Comparison of ENCODE assay signal across 8 mouse cellular contexts in the genomic region with DNA sequence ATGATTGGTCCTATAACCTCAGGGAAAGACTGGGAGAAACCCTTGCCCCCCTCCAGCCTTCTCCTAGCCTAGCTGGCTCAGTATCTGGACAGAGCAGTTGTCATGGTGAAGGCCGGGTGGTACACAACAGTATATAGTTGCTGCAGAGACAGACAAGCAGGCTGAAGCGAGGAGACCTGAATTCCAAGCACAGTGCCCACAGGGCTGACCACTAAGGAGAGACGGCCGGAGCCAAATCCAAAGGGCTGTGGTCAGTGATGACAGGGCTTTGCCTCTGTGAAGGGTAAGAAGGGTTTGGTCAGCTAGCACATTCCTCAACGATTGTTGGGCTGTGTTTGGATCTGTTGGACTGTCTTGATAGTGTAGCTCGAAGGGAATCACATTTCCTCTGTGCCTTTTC. TPM values are rescaled to one million over a fixed set of nuclear protein-coding genes. Genes with fewer than 3 reads are reported as not detected.
DNase-seq lines count a peak whose midpoint lies in the region; ATAC-seq lines count a peak whose summit lies in the region.

No protein-coding gene starts in this region.

- H3K27ac ChIP-seq in heart, embryonic 13.5 days (replicated peaks): peak overlapping the region; percentile 95
- H3K27ac ChIP-seq in embryonic facial prominence, embryonic 12.5 days: peak overlapping the region; percentile 96
- H3K27ac ChIP-seq in liver, embryonic 11.5 days (ENCODE audit: low read depth, low read length): peak overlapping the region; percentile 64; the same call in 1 of the 2 replicates

- 49% methylated on average over 6 of the region's 6 CpGs for WGBS in heart, embryonic 13.5 days
- WGBS in embryonic facial prominence, embryonic 12.5 days: 62% methylated on average over 6 of the region's 6 CpGs
- 68% methylated on average over 6 of the region's 6 CpGs for WGBS in liver, embryonic 11.5 days

- DNase-seq in heart, adult 11 months: no peak
- DNase-seq in A20 (ENCODE audit: low read depth, low spot score): peak; percentile 39
- no peak for DNase-seq in liver, embryonic 11.5 days (ENCODE audit: low spot score)
- no peak for DNase-seq in layer of hippocampus, postnatal 25 days (ENCODE audit: extremely low spot score in 1 of 2, low spot score in 1 of 2)
- DNase-seq in c-Kit-positive CD71-positive TER-119-positive erythroid progenitor cells, embryonic 14.5 days (ENCODE audit: low spot score): no peak

- no peaks in the 10 kb centered on the region for H3K9me3 ChIP-seq in heart, embryonic 13.5 days
- H3K9me3 ChIP-seq in embryonic facial prominence, embryonic 12.5 days: no peaks in the 10 kb centered on the region
- H3K9me3 ChIP-seq in liver, embryonic 11.5 days (ENCODE audit: control insufficient read depth, low read length): no peaks in the 10 kb centered on the region

- H3K4me3 ChIP-seq in heart, embryonic 13.5 days: 0 out of 2 replicates have a peak overlapping the region, but pooled peaks have one; percentile 8
- H3K4me3 ChIP-seq in embryonic facial prominence, embryonic 12.5 days: no peak overlapping the region
- no peak overlapping the region for H3K4me3 ChIP-seq in liver, embryonic 11.5 days (ENCODE audit: low read depth, low read length)

- H3K4me2 ChIP-seq in heart, embryonic 13.5 days: peak overlapping the region; percentile 93
- H3K4me2 ChIP-seq in embryonic facial prominence, embryonic 12.5 days (replicated peaks): peak overlapping the region; percentile 36
- peak overlapping the region; percentile 65 for H3K4me2 ChIP-seq in liver, embryonic 11.5 days

- H3K4me1 ChIP-seq in heart, embryonic 13.5 days: peaks cover 61% of the 10 kb centered on the region
- peaks cover 49% of the 10 kb centered on the region for H3K4me1 ChIP-seq in embryonic facial prominence, embryonic 12.5 days
- peaks cover 53% of the 10 kb centered on the region for H3K4me1 ChIP-seq in liver, embryonic 11.5 days (replicated peaks; ENCODE audit: control insufficient read depth, insufficient read depth, low read length)

- H3K36me3 ChIP-seq in heart, embryonic 13.5 days: 0 out of 2 replicates have a peak, but pooled peaks cover 8% of the 10 kb centered on the region
- no peaks in the 10 kb centered on the region for H3K36me3 ChIP-seq in embryonic facial prominence, embryonic 12.5 days
- no peaks in the 10 kb centered on the region for H3K36me3 ChIP-seq in liver, embryonic 11.5 days (ENCODE audit: control insufficient read depth, insufficient read depth, low read length)

- H3K9ac ChIP-seq in heart, embryonic 13.5 days: peak overlapping the region; percentile 69
- peak overlapping the region; percentile 45 for H3K9ac ChIP-seq in embryonic facial prominence, embryonic 12.5 days
- 0 out of 2 replicates have a peak overlapping the region, but pooled peaks have one; percentile 1 for H3K9ac ChIP-seq in liver, embryonic 11.5 days (ENCODE audit: low read depth, low read length)

- no peak for ATAC-seq in heart, embryonic 13.5 days (ENCODE audit: extremely low read depth, insufficient number of reproducible peaks, low FRiP score, low TSS enrichment)
- ATAC-seq in embryonic facial prominence, embryonic 12.5 days (ENCODE audit: insufficient number of reproducible peaks, insufficient read depth, low FRiP score, low TSS enrichment): no peak
- ATAC-seq in liver, embryonic 11.5 days (replicated peaks; ENCODE audit: low FRiP score): no peak
- no peak for ATAC-seq in megakaryocyte-erythroid progenitor cell, adult 5-6 weeks (replicated peaks; ENCODE audit: low FRiP score, low TSS enrichment, poor library complexity, severe bottlenecking)

- no peaks in the 10 kb centered on the region for H3K27me3 ChIP-seq in heart, embryonic 13.5 days (replicated peaks)
- H3K27me3 ChIP-seq in embryonic facial prominence, embryonic 12.5 days: no peaks in the 10 kb centered on the region
- no peaks in the 10 kb centered on the region; the same call in 1 of the 2 replicates for H3K27me3 ChIP-seq in liver, embryonic 11.5 days (replicated peaks; ENCODE audit: control insufficient read depth, insufficient read depth, low read length)

RNA-seq across cellular contexts. Expression of a gene that starts 0.9 kb away (rescaled TPM):
- polyA plus RNA-seq in heart, embryonic 13.5 days (2015; fragmentation: Nextera tagmentation; extraction: Ambion mirVana): 68.5 and 74.5 TPM in 2 replicates
- 113 and 115 TPM in 2 replicates for polyA plus RNA-seq in embryonic facial prominence, embryonic 12.5 days (2016; fragmentation: Nextera tagmentation; extraction: Ambion mirVana)
- polyA plus RNA-seq in liver, embryonic 11.5 days (2014; fragmentation: Nextera tagmentation; extraction: Ambion mirVana): 20.6 and 26.8 TPM in 2 replicates
- total RNA-seq in megakaryocyte-erythroid progenitor cell, adult 5-6 weeks (2014; fragmentation: Nextera tagmentation): 40.1 and 43.2 TPM in 2 replicates
- 55.9 and 81.1 TPM in 2 replicates for total RNA-seq in megakaryocyte-erythroid progenitor cell, adult 5-6 weeks (2017)
- total RNA-seq in layer of hippocampus, postnatal 25 days (2021): 10 to 100 TPM; 84.7 to 84.9 TPM

RNA-seq across cellular contexts. Expression of a gene that starts 5.1 kb away (rescaled TPM):
- polyA plus RNA-seq in heart, embryonic 13.5 days (2015; fragmentation: Nextera tagmentation; extraction: Ambion mirVana): 36.7 and 37.1 TPM in 2 replicates
- polyA plus RNA-seq in embryonic facial prominence, embryonic 12.5 days (2016; fragmentation: Nextera tagmentation; extraction: Ambion mirVana): 95.8 and 102 TPM in 2 replicates
- polyA plus RNA-seq in liver, embryonic 11.5 days (2014; fragmentation: Nextera tagmentation; extraction: Ambion mirVana): 26.5 and 28.9 TPM in 2 replicates
- total RNA-seq in megakaryocyte-erythroid progenitor cell, adult 5-6 weeks (2014; fragmentation: Nextera tagmentation): 6.4 and 8.0 TPM in 2 replicates
- 13.2 and 14.5 TPM in 2 replicates for total RNA-seq in megakaryocyte-erythroid progenitor cell, adult 5-6 weeks (2017)
- 100 to 1,000 TPM; 242 to 265 TPM for total RNA-seq in layer of hippocampus, postnatal 25 days (2021)

RNA-seq across cellular contexts. Expression of a gene that starts 25.3 kb away (rescaled TPM):
- 4.2 and 4.9 TPM in 2 replicates for polyA plus RNA-seq in heart, embryonic 13.5 days (2015; fragmentation: Nextera tagmentation; extraction: Ambion mirVana)
- 47.6 and 49.8 TPM in 2 replicates for polyA plus RNA-seq in embryonic facial prominence, embryonic 12.5 days (2016; fragmentation: Nextera tagmentation; extraction: Ambion mirVana)
- 1.9 and 2.2 TPM in 2 replicates for polyA plus RNA-seq in liver, embryonic 11.5 days (2014; fragmentation: Nextera tagmentation; extraction: Ambion mirVana)
- not detected in 2 replicates for total RNA-seq in megakaryocyte-erythroid progenitor cell, adult 5-6 weeks (2014; fragmentation: Nextera tagmentation)
- total RNA-seq in megakaryocyte-erythroid progenitor cell, adult 5-6 weeks (2017): not detected in 2 replicates
- total RNA-seq in layer of hippocampus, postnatal 25 days (2021): 1 to 10 TPM; 1.2 to 1.5 TPM

RNA-seq across cellular contexts. Expression of a gene that starts 58.7 kb away (rescaled TPM):
- polyA plus RNA-seq in heart, embryonic 13.5 days (2015; fragmentation: Nextera tagmentation; extraction: Ambion mirVana): 127 and 134 TPM in 2 replicates
- polyA plus RNA-seq in embryonic facial prominence, embryonic 12.5 days (2016; fragmentation: Nextera tagmentation; extraction: Ambion mirVana): 298 and 302 TPM in 2 replicates
- 199 and 207 TPM in 2 replicates for polyA plus RNA-seq in liver, embryonic 11.5 days (2014; fragmentation: Nextera tagmentation; extraction: Ambion mirVana)
- total RNA-seq in megakaryocyte-erythroid progenitor cell, adult 5-6 weeks (2014; fragmentation: Nextera tagmentation): 266 and 395 TPM in 2 replicates
- total RNA-seq in megakaryocyte-erythroid progenitor cell, adult 5-6 weeks (2017): 471 and 531 TPM in 2 replicates
- 100 to 1,000 TPM; 133 to 154 TPM for total RNA-seq in layer of hippocampus, postnatal 25 days (2021)

Comparison
In these comparisons a context has a peak if more than half of its experiments do, and no peak if none do; other contexts are left out.
1. H3K4me2 ChIP-seq: peak in every context shown above with its lines; median percentile 93 in heart, embryonic 13.5 days; 65 in liver, embryonic 11.5 days; 36 in embryonic facial prominence, embryonic 12.5 days.
2. H3K9ac ChIP-seq: peak in every context shown above with its lines; median percentile 69 in heart, embryonic 13.5 days; 45 in embryonic facial prominence, embryonic 12.5 days; 1 in liver, embryonic 11.5 days.